Mouse (Mus musculus) CD4-positive, CD25-positive, alpha-beta regulatory T cell, adult 9 weeks (primary cell): ENCODE results near the gene Parp14. TPM values are rescaled to one million over a fixed set of nuclear protein-coding genes. Genes with fewer than 3 reads are reported as not detected.

Source experiments
- polyA plus RNA-seq: library from polyadenylated mRNA; unstranded; fragments of 100-300 nt; shearing (Covaris generic); gene quantifications from one replicate; pipeline ENCODE4 v1.2.1, GENCODE M21; 2017

The Parp14 gene
- 112 TPM for polyA plus RNA-seq

DNA sequence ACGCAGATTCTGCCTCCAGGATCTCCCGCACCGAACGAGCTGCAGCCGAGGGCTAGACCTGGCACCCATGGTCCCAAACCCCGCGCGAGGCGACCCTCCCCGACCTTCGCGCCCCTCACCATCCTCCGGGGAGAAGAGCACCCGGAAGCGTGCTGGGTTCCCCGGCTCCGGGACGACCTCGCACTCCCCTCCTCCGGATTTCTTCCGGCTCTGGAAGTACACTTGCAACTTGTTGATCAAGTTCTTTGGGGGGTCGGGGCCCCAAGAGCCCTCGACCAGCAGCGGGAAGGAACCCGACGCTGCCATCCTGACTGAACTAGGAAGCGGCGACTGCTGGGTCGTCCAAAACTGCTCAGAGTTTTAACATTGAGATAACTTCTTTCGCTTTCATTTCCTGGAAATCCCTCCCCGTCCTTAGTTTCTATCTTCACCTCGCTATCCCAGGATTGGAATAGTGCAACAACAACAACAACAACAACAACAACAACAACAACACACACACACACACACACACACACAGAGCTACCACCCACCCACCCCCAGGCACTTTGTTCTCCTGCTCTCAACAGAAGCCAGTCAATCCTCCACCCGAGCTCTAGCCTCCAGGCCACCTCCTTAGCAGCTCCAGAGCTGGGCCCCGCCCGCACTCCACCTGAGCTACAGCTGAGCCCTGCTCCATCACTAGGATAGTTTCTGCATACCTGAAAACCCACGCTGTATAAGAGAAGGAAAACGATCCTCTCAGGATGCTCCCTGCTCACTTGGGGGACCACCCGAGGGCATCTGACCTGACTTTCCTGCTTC is at the start of gene Parp14:
Gene Parp14 (minus strand): TSS at position 497 of the 804 bp plus-strand sequence.

Other genes with a start within 250 kb of the Parp14 start
- gene Dirc2, start 102.2 kb downstream of the Parp14 start, polyA plus RNA-seq, result 1.6 TPM
- 41.4 TPM for gene Hspbap1, start 101.2 kb downstream of the Parp14 start, polyA plus RNA-seq
- 114 TPM for gene Parp9, start 66.9 kb upstream of the Parp14 start, polyA plus RNA-seq
- 92.6 TPM for gene Dtx3l, start 67.6 kb upstream of the Parp14 start, polyA plus RNA-seq
- gene Kpna1, start 107.2 kb upstream of the Parp14 start, polyA plus RNA-seq, result 58.4 TPM
- gene Wdr5b, start 169.6 kb upstream of the Parp14 start, polyA plus RNA-seq, result 6.7 TPM
- 95.8 TPM for gene Fam162a, start 200.1 kb upstream of the Parp14 start, polyA plus RNA-seq
- gene Ccdc58, start 200.1 kb upstream of the Parp14 start, polyA plus RNA-seq, result 45.8 TPM